Mouse (Mus musculus): Measurements from ENCODE around the gene Shq1.

Shq1 gene

DNA sequence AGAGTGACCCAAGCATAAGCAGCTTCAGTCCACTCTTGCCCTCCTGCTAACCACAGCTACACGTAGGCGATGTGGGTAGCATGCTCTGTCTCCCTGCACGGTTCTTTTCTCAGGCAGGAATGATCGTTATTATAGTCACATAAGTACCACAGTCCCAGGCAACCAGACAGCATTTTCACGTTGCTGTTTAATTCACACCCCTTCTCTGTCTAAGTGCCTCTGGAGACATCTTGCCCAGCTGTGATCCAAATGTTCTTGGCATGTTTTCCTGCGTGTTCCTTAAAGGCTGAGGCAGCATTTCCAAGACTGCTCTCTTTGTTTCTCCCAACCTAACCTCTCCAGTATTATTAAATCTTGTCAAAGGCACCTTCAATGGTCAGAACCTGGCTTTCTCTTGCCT is 67.3 kb downstream of the Shq1 start:
- in situ Hi-C loops (cut with MboI, MseI), result no loop called here

DNA sequence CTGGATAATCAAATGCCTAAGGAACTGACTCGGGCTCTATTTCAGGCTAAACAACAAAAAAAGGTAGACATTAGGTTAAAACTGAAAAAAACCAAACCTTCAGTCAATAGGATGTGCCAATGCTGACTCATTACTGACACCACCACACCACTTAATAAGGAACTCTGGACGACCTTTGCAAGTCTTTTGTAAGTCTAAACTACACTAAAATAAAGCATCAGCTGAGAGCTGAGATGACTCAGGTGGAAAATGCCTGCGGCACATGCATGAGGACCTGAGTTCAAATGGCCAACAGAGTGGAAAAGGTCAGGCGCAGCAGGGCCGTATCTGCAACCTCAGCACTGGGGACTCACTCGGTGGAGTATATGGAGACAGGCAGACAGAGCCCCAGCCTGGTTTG is 69.3 kb downstream of the Shq1 start:
- in situ Hi-C loops (cut with MboI, MseI), result no loop called here

DNA sequence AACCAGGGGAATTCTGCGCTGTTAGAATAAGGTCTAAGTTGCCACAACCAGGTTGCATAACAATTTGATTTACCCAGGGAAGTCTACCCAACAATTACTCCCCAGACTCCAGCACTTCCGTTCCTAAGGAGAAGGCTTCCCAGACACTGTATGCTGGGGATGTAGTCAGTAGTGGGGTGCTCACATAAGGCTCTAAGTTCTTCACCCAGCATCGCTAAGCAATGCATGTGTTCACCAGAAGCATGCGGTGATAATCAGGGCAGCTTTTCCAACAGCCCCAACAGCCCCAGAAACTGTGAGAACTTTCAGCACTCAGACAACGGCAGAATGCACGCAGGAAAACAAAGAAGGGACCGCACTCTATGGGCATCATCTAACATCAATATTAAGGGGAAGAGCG is 77.1 kb downstream of the Shq1 start:
- in situ Hi-C loops (cut with MboI, MseI), result no loop called here

DNA sequence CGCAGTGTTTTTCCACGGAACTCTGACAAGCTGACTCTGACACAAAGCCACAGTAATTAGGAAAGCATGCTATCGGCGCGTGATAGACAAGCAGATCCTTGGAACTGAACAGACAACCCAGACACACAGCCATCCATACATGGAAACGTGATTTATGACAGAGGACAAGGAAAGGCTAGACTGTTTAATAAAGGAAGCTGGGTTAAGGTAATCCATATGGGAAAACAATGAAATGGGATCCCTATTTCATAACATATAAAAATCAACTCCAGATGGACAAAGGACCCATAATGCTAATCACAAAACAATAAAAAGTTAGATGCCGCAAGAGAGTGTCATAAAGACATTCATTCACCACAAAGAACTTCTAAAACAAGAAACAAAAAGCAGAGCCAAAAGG is 78.0 kb downstream of the Shq1 start:
- in situ Hi-C loops (cut with MboI, MseI), result no loop called here

DNA sequence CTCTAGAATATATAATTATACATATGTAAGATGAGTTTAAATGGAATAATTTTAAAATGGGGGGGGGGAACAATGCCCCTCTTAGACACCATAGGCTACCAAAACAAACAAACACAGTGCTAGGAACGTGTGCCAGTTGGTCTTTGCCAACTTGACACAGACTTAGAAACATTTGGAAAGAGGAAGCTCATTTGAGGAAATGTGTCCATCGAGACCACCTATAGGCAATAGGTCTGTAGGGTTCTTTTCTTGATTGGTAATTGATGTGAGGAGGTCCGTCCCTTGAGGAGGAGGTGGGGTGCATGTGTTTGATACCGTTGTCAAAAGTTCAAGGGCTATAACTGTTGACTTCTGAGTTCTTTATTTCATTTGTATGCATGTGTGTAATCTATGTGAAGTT is 80.4 kb downstream of the Shq1 start:
- in situ Hi-C loops (cut with MboI, MseI), result no loop called here

DNA sequence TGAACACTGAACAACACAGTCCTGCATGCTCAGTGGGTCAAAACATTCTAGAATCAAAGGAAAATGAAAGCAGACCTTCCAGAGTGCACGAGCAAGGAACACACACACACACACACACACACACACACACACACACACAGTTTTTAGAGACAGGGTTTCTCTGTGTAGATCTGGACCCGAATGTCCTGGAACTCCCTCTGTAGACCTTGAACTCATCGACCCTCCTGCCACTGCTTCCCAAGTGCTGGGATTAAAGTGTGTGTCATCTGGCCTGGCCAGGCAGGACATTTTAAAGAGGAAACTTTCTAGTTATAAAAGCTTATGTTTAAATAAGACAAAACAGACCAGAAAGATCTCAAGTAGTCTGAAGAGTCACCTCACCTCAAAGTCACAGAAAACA is 82.1 kb downstream of the Shq1 start:
- in situ Hi-C loops (cut with MboI, MseI), result loop anchor here (10.0 kb wide), 1 partner anchor 1374 kb away; no protein-coding TSS in a partner anchor

DNA sequence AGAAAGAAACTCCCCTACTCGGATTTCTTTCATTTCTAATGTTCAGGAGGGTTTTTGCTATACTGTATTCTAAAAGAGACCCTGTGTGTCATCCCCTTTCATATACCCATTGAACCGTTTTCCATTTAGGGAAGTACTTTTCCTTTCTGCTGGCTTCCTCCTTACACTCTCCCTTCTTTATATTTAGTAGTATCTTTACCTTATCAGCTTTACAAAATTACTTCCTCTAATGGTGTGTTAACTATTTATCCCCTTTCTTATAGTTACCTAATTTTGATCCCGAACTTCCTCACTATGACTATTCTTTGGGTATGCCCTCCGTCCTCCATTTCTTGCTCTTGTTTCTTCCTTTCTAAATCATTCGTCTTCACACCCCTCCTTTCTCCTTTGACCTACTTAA is 84.2 kb downstream of the Shq1 start:
- in situ Hi-C loops (cut with MboI, MseI), result loop anchor here (10.0 kb wide), 1 partner anchor 1372 kb away; no protein-coding TSS in a partner anchor

DNA sequence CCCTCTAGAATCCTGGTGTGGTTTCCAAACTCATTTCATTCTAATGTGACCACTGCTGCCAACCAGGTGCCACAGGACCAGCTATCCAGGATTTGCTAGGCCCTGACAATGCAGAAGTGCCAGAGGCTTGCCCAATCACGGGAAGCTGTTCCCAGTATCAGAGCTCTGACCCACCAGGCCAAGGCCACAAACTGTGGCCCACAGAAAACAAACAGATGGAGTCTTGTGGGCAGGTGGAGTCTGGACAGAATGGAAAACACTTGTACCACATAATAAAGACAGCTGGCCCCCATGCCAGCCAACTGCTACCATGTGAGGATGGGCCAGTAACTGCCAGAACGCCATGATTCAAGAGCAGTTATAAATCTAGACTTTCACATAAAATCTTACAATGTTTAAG is 89.0 kb downstream of the Shq1 start:
- in situ Hi-C loops (cut with MboI, MseI), result loop anchor here (10.0 kb wide), 1 partner anchor 1367 kb away; no protein-coding TSS in a partner anchor

DNA sequence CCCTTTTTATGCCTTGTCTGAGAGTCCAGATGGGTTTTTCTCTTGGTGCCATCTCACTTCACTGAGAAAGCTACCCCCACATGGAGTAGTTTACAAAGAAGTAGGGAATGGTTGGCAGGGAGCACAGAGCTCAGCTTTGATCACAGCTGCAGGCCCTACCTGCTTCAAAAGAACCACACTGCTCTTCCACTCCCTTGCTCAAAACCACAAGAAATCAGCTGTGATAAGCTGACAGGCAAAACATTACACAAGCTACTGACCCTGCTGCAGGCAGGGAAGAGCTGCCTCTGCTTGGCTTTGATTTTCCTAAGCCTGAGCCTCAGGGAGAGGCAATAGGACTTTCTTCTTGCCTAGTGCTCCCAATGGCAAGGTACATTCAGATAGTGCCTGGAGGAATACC is 89.9 kb downstream of the Shq1 start:
- in situ Hi-C loops (cut with MboI, MseI), result loop anchor here (10.0 kb wide), 1 partner anchor 1366 kb away; no protein-coding TSS in a partner anchor

DNA sequence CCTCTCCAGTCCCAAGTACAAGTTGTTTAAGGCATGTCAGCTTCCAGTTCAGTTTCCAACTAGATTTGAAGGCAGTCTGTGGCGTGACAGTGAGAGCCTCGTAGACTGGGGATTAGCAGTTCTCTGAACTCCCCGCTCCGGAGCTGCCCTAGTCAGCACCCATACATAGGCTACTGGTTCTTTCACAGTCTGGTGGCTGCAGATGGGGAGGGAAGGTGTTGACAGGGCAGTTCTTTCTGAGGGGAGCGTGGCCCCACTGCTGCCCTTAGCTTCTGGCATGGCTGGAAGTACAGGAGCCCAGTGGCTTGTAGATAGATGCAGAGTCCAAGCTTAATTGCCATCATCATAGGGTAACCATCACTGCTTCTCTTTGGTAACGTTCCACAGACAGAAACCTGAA is 93.4 kb downstream of the Shq1 start:
- in situ Hi-C loops (cut with MboI, MseI), result no loop called here

DNA sequence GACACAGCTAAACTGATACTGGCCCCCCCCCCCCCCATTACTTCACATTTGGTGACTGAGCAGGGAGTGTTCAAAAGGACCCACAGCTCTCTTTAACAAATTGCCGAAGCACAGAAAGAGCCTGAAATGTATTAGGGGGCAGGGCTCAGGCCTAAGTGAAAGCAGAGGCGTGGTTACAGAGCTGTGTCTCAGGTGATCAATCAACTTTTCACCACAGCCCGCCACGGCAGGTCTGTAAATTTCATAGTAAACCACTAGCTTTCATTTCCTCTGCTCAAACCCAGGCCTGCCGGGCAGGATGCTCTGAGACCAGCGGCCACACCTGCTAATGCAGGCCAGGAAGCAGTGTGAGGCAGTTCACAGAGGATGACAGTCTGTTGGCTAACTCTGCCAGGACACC is 94.8 kb downstream of the Shq1 start:
- in situ Hi-C loops (cut with MboI, MseI), result no loop called here

DNA sequence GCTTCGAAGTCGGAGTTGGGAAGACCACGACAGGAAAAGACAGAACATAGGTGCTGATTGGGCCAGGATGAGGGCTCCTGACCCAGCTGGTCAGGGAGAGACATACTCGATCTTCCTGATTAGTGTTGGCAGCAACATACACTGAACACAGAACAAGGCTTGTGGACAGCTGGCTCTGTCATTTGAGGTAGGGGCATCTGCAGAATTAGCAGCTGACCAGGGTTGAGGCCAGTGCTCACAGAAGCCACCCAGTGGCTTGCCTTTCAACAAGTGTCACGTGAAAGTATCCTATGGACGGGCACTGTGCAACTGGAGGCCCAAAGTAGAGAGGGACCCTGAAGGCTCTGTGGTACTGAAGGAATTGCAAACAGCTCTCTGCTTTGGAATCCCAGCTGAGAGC is 104.2 kb downstream of the Shq1 start:
- in situ Hi-C loops (cut with MboI, MseI), result no loop called here

DNA sequence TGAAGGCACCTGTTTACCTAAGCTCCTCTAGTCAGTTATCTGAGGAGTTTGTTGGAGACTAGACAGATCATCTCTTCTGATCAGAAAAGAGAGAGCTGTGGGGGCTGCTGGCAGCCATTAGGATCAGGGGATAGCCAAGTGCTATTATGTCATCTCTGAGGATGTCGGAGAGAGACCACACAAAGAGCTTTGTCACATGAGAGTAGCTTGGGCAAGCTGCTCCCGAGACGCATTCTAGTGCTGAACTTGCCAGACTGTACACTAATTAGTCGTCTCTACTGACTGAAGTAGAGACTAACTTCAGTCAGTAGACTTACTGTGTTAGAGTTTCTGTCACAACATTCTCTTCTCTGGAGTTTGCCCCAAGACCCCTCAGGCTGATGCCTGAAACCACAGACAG is 106.4 kb downstream of the Shq1 start:
- in situ Hi-C loops (cut with MboI, MseI), result no loop called here

DNA sequence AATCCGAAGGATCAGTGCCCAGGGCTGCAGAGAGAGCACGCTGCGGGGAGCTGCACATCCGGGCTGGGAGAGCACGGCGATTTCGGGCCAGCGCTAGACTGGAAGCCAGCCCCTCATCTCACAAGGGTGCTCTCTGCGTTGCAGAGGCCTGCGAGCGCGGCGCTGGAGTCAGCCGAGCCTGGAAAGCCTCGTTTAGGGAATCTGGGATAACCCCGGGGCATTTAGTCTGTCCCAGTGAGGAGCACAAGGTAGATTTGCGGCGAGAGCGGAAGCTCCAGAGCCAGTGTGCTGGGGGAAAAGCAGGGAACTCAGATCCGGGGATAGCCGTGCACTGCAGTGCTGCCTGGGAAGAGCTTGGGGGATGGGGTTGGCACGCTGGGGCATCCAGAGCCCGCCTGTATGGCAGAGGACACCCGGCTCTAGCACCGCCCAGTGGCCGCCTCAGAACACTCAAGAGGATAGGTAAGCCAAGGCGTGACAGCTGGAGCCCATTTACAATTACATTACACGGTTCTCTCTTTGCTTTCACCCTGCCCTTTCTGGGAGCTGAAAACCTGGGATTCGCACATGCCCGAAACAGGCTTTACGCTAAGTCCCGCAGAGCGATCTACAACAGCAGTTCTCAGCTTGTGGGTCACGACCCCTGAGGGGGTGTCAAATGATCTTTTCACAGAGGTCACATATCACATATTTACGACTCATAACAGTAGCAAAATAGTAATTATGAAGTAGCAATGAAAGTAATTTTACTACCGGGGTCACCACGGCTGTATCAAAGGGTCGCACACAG is 107.2 kb downstream of the Shq1 start:
- in situ Hi-C loops (cut with MboI, MseI), result no loop called here

DNA sequence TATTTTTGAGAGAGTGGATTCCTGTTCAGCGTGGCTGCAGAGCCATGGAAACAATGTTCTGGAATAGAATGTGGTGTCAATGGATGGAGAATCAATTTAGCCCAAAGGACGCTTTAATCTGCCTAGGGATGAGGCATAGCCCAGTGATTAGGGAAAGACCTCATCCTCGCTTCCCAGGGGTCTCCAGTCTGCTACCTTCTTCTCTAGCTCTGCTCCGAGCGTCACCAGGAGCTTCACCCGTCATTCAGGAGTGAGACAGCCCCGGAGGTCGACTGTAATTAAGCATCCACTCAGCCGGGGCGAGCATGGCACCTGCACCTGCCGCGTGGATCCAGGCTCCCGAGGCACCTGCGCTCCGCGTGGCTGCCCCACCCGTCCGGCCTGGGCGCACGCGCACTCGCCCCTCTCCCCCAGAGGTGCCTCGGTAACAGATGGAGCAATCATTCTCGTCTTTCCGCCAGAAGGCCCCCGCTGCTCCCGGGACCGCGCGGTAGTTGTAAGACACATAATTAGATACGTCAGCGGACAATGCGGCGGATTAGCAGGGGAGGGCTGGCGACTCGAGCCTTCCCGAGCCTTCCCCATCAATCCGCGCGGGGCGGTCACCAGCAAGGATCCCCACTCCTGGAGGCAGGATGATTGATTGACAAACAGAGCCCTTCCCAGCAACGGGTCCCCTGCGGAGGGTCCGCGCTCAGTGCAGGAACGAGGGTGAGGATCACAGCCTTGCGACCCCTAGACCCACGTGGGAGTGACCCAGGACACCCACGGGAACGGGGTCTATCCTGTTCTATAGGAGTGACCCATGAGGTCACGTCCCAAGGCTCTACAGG is 108.0 kb downstream of the Shq1 start:
- in situ Hi-C loops (cut with MboI, MseI), result no loop called here

DNA sequence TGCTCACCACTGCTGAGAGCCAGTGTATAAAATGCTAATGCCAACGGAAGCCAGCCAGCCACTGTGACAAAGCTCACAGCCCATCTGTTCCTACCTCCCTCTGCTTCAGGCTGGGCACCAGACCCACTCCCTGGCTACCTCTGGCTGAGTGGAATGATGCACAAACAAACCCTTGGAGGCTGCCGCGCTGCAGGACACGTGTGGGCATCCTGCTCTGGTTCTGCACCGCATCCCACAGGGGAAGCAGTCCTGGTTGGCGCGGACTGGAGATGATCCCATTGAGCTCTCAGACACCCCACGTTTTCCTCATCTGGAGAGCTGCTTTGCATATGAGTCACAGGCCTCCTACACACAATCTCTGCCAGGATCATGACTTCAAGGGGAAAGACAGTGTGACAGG is 112.9 kb downstream of the Shq1 start:
- in situ Hi-C loops (cut with MboI, MseI), result no loop called here

DNA sequence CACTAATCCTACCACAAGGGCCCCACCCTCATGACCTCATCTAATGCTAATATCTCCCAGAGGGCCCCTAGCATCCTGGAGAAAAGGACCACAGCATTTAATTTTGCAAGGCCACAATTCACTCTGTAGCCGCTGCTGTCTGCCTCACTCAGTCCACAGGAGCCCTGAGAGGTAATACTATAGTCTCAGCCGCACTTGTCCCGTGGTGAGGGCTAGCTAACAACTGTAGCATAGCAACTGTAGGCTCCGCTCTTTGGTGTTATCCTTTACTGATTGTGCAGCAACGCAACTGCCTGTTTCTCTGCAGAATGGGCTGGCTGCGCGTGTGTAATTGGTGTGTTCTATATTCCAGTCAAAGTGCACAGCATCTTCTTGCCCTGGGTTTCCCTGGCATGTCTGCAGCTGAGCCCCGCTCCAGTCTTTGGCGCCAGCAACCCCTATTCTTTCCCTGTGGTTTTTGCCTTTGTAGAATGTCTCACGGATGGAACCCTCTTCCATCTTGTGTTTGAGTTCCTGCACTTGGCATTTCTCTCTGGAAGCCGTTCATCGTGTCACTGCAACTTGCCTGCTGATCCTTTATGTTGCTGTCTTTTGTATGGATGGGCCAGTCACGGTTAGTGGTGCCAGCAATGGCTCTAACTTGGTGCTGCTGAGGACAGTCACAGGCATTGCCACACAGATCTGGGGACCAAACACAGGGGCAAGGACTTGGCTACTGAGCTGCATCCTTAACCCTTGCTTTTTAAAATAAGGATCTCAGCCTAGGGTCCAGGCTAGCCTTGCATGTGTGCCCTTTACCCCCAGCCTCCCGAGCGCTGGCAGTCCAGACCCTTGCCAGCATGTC is 128.6 kb downstream of the Shq1 start:
- in situ Hi-C loops (cut with MboI, MseI), result no loop called here

DNA sequence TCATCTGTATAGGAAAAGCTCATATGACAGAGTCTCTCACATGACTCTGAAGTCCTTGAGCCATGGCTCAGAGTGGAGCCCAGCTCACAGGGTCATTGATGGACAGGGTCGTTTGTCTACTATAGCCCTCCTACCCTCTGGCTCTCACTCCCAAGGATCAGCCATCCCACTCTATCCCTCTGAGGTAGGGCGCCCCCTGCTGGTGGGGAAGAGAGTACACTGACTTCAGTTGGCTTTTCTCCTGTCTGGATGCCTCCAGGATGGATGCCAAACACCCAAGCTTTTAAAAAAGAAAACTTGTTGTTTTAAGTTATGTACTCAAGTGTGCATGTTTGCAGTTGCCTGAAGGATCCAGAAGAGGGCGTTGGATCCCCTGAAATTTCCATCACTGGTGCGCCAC is 131.3 kb downstream of the Shq1 start:
- in situ Hi-C loops (cut with MboI, MseI), result no loop called here

DNA sequence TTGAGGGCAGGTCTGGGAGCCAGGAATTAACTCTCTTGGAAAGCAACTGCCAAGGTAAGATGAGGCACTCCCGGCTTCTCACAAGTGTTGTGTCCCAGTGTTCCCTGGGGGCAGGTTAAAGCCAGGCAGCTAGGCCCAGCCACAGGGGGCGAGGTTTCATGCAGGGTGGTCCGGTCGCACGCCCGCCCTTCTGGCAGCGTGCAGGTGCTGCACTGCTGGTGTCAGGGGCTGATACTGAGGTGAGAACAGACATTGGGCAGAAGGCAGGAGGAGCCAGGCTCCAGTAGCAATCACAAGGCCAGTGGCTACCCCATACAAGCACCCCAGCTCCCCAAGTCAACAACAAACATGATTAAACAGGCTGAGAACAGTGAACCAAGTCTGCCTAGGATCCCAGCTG is 132.4 kb downstream of the Shq1 start:
- in situ Hi-C loops (cut with MboI, MseI), result no loop called here

DNA sequence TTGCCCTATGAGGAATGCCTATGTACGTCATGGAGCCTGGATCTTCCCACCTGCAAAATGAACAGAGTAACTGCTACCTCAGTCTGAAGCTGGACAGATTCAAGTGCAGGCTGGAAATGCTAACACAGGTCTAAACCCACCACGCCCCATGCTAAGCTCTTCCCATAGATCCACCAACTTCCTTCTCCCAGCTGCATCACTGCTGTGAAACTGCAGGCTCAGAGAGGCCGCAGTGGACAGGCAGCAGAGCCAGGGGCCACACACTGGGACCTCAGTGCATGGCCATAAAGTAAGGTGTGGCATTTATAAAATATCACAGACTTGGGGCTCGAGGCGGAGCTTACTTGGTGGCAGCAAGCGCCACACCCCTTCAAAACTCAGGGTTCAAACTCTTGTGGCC is 133.0 kb downstream of the Shq1 start:
- in situ Hi-C loops (cut with MboI, MseI), result no loop called here

DNA sequence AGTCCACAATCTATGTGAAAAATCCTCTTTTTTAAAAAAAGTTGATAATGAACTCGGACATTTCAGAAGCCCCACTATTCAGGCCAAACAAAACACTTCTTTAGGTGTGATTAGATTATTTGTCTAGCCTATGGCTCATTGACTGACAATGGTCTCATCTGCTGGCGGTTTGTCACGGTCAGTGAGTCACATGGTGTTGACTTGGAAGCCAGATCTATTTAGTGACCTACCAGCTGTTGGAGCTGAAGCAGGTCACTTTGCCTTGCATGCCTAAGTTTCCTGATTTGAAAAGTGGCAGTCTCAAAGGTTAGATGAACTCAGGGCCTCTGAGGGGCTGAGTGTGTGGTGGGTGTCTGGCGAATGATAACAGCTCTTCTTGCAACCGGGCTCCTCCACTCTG is 133.9 kb downstream of the Shq1 start:
- in situ Hi-C loops (cut with MboI, MseI), result no loop called here

DNA sequence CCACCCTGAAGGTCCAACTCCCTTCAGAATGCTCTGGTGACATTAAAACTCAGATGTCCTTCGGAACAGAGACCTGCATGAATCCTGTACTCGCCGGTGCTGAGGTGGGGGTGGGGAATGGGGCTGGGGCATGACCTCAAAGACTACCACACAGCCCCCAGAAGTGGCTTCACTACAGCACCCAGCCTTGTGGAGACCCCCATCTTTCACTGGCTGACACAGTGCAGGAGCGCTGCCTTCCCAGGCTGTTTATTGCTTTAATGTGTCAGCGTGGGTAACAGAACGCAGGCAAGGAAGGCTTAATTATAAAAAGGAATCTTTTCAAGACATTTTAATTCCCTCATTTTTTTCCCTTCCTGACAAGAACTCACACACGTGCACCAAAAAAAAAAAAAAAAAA is 137.6 kb downstream of the Shq1 start:
- in situ Hi-C loops (cut with MboI, MseI), result no loop called here
